ENCODE assay signal across 27 mouse cellular contexts in genomic region chr1:160628213-160628932, GRCm38 (mm10).
DNase-seq lines count a peak whose midpoint lies in the region; ATAC-seq and TF ChIP-seq lines count a peak whose summit lies in the region.
"Had no signal": no experiment of that assay in that cellular context is flagged by ENCODE, and none has a peak within 500 bp of the region (broad histone marks: within the 10 kb centered on the region; RNA-seq: fewer than 3 reads in every experiment).

No protein-coding gene starts in this region.

- H3K27me3 ChIP-seq in forebrain, embryonic 14.5 days (replicated peaks; ENCODE audit: control insufficient read depth, insufficient read depth, low read length), result no peaks in the 10 kb centered on the region
- no peaks in the 10 kb centered on the region for H3K27me3 ChIP-seq in forebrain, embryonic 11.5 days (ENCODE audit: control insufficient read depth, insufficient read depth, low read length)
- H3K27me3 ChIP-seq in liver, embryonic 14.5 days (ENCODE audit: control insufficient read depth, insufficient read depth, low read length), result no peaks in the 10 kb centered on the region
- no peaks in the 10 kb centered on the region for H3K27me3 ChIP-seq in liver, embryonic 11.5 days (replicated peaks; ENCODE audit: control insufficient read depth, insufficient read depth, low read length)
- no peaks in the 10 kb centered on the region for H3K27me3 ChIP-seq in midbrain, embryonic 13.5 days
- H3K27me3 ChIP-seq: CH12.LX; embryonic facial prominence, embryonic 13.5 days; hindbrain, embryonic 13.5 days; megakaryocyte, embryonic 14.5 days; stomach, embryonic 15.5 days had no signal

- no peak overlapping the region for H3K4me2 ChIP-seq in forebrain, embryonic 14.5 days (ENCODE audit: low read length)
- no peak overlapping the region for H3K4me2 ChIP-seq in forebrain, embryonic 11.5 days (ENCODE audit: low read depth, low read length, severe bottlenecking)
- no peak overlapping the region for H3K4me2 ChIP-seq in liver, embryonic 14.5 days (ENCODE audit: low read depth)
- H3K4me2 ChIP-seq in liver, embryonic 11.5 days, result no peak overlapping the region
- no peak overlapping the region for H3K4me2 ChIP-seq in midbrain, embryonic 13.5 days (replicated peaks)
- H3K4me2 ChIP-seq: embryonic facial prominence, embryonic 13.5 days; heart, embryonic 11.5 days; hindbrain, embryonic 13.5 days; stomach, embryonic 15.5 days had no signal

- H3K9ac ChIP-seq in forebrain, embryonic 14.5 days (ENCODE audit: low read length), result no peak overlapping the region
- H3K9ac ChIP-seq in forebrain, embryonic 11.5 days (ENCODE audit: low read length), result no peak overlapping the region
- no peak overlapping the region for H3K9ac ChIP-seq in liver, embryonic 14.5 days (replicated peaks)
- no peak overlapping the region for H3K9ac ChIP-seq in liver, embryonic 11.5 days (ENCODE audit: low read depth, low read length)
- H3K9ac ChIP-seq in midbrain, embryonic 13.5 days (replicated peaks), result no peak overlapping the region
- H3K9ac ChIP-seq: embryonic facial prominence, embryonic 13.5 days; hindbrain, embryonic 13.5 days; stomach, embryonic 15.5 days had no signal

- no peaks in the 10 kb centered on the region for H3K9me3 ChIP-seq in forebrain, embryonic 14.5 days (replicated peaks; ENCODE audit: control insufficient read depth, low read length)
- no peaks in the 10 kb centered on the region for H3K9me3 ChIP-seq in forebrain, embryonic 11.5 days (ENCODE audit: control insufficient read depth, low read length)
- no peaks in the 10 kb centered on the region for H3K9me3 ChIP-seq in liver, embryonic 14.5 days (ENCODE audit: control insufficient read depth, low read length)
- no peaks in the 10 kb centered on the region for H3K9me3 ChIP-seq in liver, embryonic 11.5 days (ENCODE audit: control insufficient read depth, low read length)
- no peaks in the 10 kb centered on the region for H3K9me3 ChIP-seq in midbrain, embryonic 13.5 days
- H3K9me3 ChIP-seq: embryonic facial prominence, embryonic 13.5 days; hindbrain, embryonic 13.5 days; megakaryocyte, embryonic 14.5 days; stomach, embryonic 15.5 days had no signal

- no peaks in the 10 kb centered on the region for H3K36me3 ChIP-seq in forebrain, embryonic 14.5 days (ENCODE audit: control insufficient read depth, insufficient read depth, low read length)
- no peaks in the 10 kb centered on the region for H3K36me3 ChIP-seq in forebrain, embryonic 11.5 days (ENCODE audit: control insufficient read depth, insufficient read depth, low read length)
- no peaks in the 10 kb centered on the region for H3K36me3 ChIP-seq in liver, embryonic 14.5 days (replicated peaks; ENCODE audit: control insufficient read depth, insufficient read depth, low read depth)
- no peaks in the 10 kb centered on the region for H3K36me3 ChIP-seq in liver, embryonic 11.5 days (ENCODE audit: control insufficient read depth, insufficient read depth, low read length)
- H3K36me3 ChIP-seq in midbrain, embryonic 13.5 days, result no peaks in the 10 kb centered on the region
- H3K36me3 ChIP-seq: embryonic facial prominence, embryonic 13.5 days; hindbrain, embryonic 13.5 days; stomach, embryonic 15.5 days had no signal

- H3K27ac ChIP-seq in forebrain, embryonic 14.5 days (ENCODE audit: low read depth, low read length), result no peak overlapping the region
- H3K27ac ChIP-seq in forebrain, embryonic 11.5 days (ENCODE audit: low read depth, low read length), result no peak overlapping the region
- H3K27ac ChIP-seq in liver, embryonic 14.5 days, result no peak overlapping the region
- H3K27ac ChIP-seq in liver, embryonic 11.5 days (ENCODE audit: low read depth, low read length), result no peak overlapping the region
- no peak overlapping the region for H3K27ac ChIP-seq in midbrain, embryonic 13.5 days
- H3K27ac ChIP-seq: embryonic facial prominence, embryonic 13.5 days; hindbrain, embryonic 13.5 days; kidney, postnatal 0 days; stomach, embryonic 15.5 days had no signal

- TF ChIP-seq CTCF in liver, embryonic 14.5 days (IDR thresholded peaks at IDR 0.05; ENCODE audit: low read depth), result no peak

- 88% methylated on average over 12 of the region's 12 CpGs for WGBS in forebrain, embryonic 14.5 days
- 93% methylated on average over 12 of the region's 12 CpGs for WGBS in forebrain, embryonic 11.5 days
- WGBS in liver, embryonic 14.5 days (ENCODE audit: insufficient replicate concordance), result 64% methylated on average over 12 of the region's 12 CpGs
- WGBS in liver, embryonic 11.5 days, result 78% methylated on average over 12 of the region's 12 CpGs
- WGBS in midbrain, embryonic 13.5 days, result 92% methylated on average over 12 of the region's 12 CpGs

- no peaks in the 10 kb centered on the region for H3K4me1 ChIP-seq in forebrain, embryonic 14.5 days (ENCODE audit: control insufficient read depth, insufficient read depth, low read length)
- H3K4me1 ChIP-seq in forebrain, embryonic 11.5 days (replicated peaks; ENCODE audit: control insufficient read depth, insufficient read depth, low read length), result no peaks in the 10 kb centered on the region
- H3K4me1 ChIP-seq in liver, embryonic 14.5 days (replicated peaks; ENCODE audit: control insufficient read depth in 2 of 2, insufficient read depth in 2 of 2, low read length in 1 of 2), result no peaks in the 10 kb centered on the region
- no peaks in the 10 kb centered on the region for H3K4me1 ChIP-seq in liver, embryonic 11.5 days (replicated peaks; ENCODE audit: control insufficient read depth, insufficient read depth, low read length)
- no peaks in the 10 kb centered on the region for H3K4me1 ChIP-seq in midbrain, embryonic 13.5 days (replicated peaks)
- H3K4me1 ChIP-seq: hindbrain, embryonic 13.5 days; megakaryocyte, embryonic 14.5 days; stomach, embryonic 15.5 days had no signal

- no peak overlapping the region for H3K4me3 ChIP-seq in forebrain, embryonic 14.5 days (ENCODE audit: low read depth, low read length)
- no peak overlapping the region for H3K4me3 ChIP-seq in forebrain, embryonic 11.5 days (ENCODE audit: low read depth, low read length)
- no peak overlapping the region for H3K4me3 ChIP-seq in liver, embryonic 14.5 days (ENCODE audit: insufficient read depth in 1 of 2, low read depth in 2 of 2, low read length in 2 of 2)
- no peak overlapping the region for H3K4me3 ChIP-seq in liver, embryonic 11.5 days (ENCODE audit: low read depth, low read length)
- H3K4me3 ChIP-seq in midbrain, embryonic 13.5 days (replicated peaks), result no peak overlapping the region
- H3K4me3 ChIP-seq: embryonic facial prominence, embryonic 13.5 days; hindbrain, embryonic 13.5 days; megakaryocyte, embryonic 14.5 days; stomach, embryonic 15.5 days had no signal

- DNase-seq in forebrain, embryonic 14.5 days (ENCODE audit: low spot score), result peak; percentile 3
- no peak for DNase-seq in forebrain, embryonic 11.5 days (ENCODE audit: low spot score)
- peak; percentile 5 for DNase-seq in heart, adult 11 months
- no peak for DNase-seq in heart, postnatal 4 days
- no peak for DNase-seq in liver, embryonic 14.5 days (ENCODE audit: low read depth in 3 of 3, low spot score in 3 of 3)
- no peak for DNase-seq in liver, embryonic 11.5 days (ENCODE audit: low spot score)
- DNase-seq: adrenal gland, adult 2 months; cerebellum, adult 11-12 months; cerebellum, adult 9-11 months; gastrocnemius, postnatal 25 days; heart, adult 18-20 months; heart, postnatal 36 days; kidney, adult 8-10 months; kidney, postnatal 4 days; left cerebral cortex, postnatal 4 days; lung, postnatal 36 days; midbrain, embryonic 14.5 days had no signal

- TF ChIP-seq EP300 in liver, embryonic 14.5 days (IDR thresholded peaks at IDR 0.05; ENCODE audit: low read depth), result peak; percentile 52

- peak; percentile 44; the same call in 1 of the 2 replicates for ATAC-seq in forebrain, embryonic 14.5 days
- no peak for ATAC-seq in forebrain, embryonic 11.5 days (replicated peaks; ENCODE audit: low FRiP score)
- 0 out of 2 replicates have a peak, but pooled peaks have one; percentile 21 for ATAC-seq in liver, embryonic 14.5 days (ENCODE audit: insufficient read depth)
- no peak for ATAC-seq in liver, embryonic 11.5 days (replicated peaks; ENCODE audit: low FRiP score)
- ATAC-seq in midbrain, embryonic 13.5 days, result no peak
- ATAC-seq: activated CD4-positive, CD25-positive, alpha-beta regulatory T cell, adult 4 months; intestine, embryonic 16.5 days had no signal

Comparison
In these comparisons a context has a peak if more than half of its experiments do, and no peak if none do; other contexts are left out.
1. ATAC-seq: peak in forebrain, embryonic 14.5 days (single experiment) and liver, embryonic 14.5 days (single experiment); none in forebrain, embryonic 11.5 days (single experiment), liver, embryonic 11.5 days (single experiment) and midbrain, embryonic 13.5 days (single experiment).
2. DNase-seq: peak in forebrain, embryonic 14.5 days (single experiment) and heart, adult 11 months (single experiment); none in forebrain, embryonic 11.5 days (single experiment), heart, postnatal 4 days (single experiment), liver, embryonic 14.5 days (0 of 3) and liver, embryonic 11.5 days (single experiment).